Mouse (Mus musculus): Measurements from ENCODE around the gene Aak1.
"Not testable (repeated sequence)": the region's sequence is repeated elsewhere in the genome, so short reads cannot be mapped to it uniquely, and the experiment has no call there.

The Aak1 gene

GRCm38 (mm10) chr6:87018874-87019273, 169.6 kb downstream of the Aak1 start:
- DNase-seq (ENCODE audit: low read depth, low spot score), result no peak

GRCm38 (mm10) chr6:87021791-87022190, 172.5 kb downstream of the Aak1 start:
- DNase-seq (ENCODE audit: low read depth, low spot score), result no peak

GRCm38 (mm10) chr6:87026980-87027379, 177.7 kb downstream of the Aak1 start:
- DNase-seq (ENCODE audit: low read depth, low spot score), result no peak

DNA sequence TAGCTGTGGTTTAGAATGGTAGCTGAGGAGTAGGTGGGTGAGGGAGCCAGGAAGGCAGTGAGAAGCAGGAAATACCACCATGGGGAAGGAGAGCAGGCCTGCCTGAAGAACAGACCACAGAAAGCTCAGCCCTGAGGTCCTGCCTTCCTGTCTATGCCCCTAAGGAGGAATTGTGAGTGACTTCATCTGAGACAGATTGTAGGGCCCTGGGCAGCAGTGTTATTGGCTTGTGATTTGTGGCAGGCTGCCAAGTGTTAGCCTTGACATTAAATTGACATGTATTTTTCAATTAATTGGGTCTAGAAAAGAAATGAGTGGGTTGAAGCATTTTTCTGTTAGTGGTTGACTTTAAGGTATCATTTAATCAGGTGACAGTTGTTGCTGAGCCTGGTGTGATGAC, 179.6 kb downstream of the Aak1 start:
- no peak for DNase-seq (ENCODE audit: low read depth, low spot score)

GRCm38 (mm10) chr6:87031310-87031709, 182.0 kb downstream of the Aak1 start:
- not testable (repeated sequence) for DNase-seq (ENCODE audit: low read depth, low spot score)

DNA sequence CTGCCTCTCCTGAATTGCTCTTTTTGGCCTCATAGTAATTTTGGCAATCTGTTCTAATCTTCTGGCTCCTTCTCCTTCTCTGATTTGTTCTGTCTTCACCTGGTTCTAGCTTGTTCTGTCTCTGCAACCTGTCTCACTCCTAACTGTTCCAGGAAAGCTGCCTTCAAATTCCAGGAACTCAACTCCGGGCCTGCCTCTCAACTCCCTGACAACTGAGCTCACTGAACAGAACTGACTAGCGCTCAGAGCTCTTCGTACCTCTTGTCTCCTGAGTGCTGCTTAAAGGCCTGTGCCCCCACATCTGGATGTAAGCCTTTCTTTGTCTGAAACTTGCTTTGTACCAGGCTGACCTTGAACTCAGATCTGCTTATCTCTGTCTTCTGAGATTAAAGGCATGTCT, 183.1 kb downstream of the Aak1 start:
- no peak for DNase-seq (ENCODE audit: low read depth, low spot score)

GRCm38 (mm10) chr6:87034395-87034794, 185.1 kb downstream of the Aak1 start:
- no peak for DNase-seq (ENCODE audit: low read depth, low spot score)

GRCm38 (mm10) chr6:87037826-87038620, 188.7 kb downstream of the Aak1 start:
- no peak for DNase-seq (ENCODE audit: low read depth, low spot score)

DNA sequence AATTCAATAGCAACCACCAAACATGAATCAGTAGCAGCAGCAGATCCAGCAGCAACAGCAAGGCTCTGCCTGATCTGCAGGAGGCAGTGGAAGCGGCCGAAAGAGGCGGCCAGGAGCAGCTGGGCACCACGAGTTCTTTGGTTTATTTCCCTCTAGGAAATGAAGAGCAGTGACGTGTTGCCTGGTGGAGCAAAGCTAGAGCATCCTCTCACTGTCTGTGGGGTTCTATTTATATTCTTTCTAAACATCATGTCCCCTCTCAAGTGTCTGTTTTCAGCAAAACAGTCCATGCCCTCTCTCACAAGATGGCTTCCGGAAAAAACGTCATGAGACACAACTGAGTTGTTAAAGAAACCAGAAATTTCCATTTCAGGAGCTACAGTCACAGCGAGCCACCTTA, 189.8 kb downstream of the Aak1 start:
- no peak for DNase-seq (ENCODE audit: low read depth, low spot score)

DNA sequence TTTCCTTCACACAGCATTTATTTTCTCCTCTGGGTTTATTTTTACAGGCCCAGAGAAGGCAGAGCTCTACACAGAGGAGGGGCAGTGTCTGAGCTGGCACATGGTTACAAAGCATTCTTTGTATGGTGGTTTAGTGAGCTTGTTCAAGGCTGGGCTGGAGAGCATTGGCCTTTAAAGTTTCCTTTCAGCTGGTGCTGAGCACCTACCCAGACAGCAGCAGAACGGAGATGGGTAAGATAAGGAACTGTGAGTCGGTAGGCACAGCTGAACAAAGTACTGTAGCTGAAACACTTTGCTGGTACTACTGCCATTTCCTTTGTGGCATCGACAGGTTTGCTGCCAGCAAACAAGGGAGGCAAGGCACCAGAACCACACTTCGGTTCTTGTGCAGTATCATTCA, 191.7 kb downstream of the Aak1 start:
- no peak for DNase-seq (ENCODE audit: low read depth, low spot score)

DNA sequence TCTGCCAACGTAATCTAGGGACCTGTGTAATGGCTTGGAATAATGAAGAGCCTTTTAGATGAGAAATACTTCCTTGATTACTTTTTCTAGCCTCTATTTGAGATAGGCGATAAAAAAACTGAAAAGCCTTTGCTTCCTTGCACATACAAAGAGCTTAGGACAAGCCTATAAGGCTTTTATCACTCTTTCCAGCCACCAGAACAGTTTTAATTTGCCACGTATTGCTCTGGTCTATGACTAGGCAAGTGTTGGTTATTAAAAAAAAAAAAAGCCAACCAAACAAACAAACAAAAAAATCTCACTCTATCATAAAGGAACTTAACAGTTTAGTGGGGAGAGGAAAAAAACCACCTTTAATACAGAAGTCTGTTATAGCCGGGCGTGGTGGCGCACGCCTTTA, 192.1 kb downstream of the Aak1 start:
- no peak for DNase-seq (ENCODE audit: low read depth, low spot score)

DNA sequence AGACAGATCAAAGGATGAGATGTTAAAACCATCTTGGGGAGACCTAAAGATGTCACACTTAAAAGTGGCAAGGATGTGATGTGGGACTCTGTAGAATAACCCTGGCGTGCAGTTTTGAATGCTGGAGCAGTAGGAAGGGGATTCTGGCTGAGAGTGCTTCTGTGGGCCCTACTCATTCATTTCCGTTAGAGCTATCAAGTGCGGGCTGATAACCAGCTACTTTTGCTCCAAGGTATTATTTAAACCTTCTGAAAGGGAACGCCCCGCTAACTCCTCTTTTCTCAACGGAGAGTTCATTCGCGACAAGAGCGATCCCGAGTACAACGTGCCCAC, 192.7 kb downstream of the Aak1 start:
- no peak for DNase-seq (ENCODE audit: low read depth, low spot score)

- DNase-seq (ENCODE audit: low read depth, low spot score), result peak; percentile 83
Observed at GRCm38 (mm10) chr6:87042337-87043130, 193.2 kb downstream of the Aak1 start, which contains the start of gene Gfpt1. Gfpt1 (plus strand) TSS chr6:87042846.

GRCm38 (mm10) chr6:87043131-87043516, 193.8 kb downstream of the Aak1 start:
- no peak for DNase-seq (ENCODE audit: low read depth, low spot score)

- DNase-seq (ENCODE audit: low read depth, low spot score), result no peak
Observed at GRCm38 (mm10) chr6:87044895-87045294, 195.6 kb downstream of the Aak1 start.

DNA sequence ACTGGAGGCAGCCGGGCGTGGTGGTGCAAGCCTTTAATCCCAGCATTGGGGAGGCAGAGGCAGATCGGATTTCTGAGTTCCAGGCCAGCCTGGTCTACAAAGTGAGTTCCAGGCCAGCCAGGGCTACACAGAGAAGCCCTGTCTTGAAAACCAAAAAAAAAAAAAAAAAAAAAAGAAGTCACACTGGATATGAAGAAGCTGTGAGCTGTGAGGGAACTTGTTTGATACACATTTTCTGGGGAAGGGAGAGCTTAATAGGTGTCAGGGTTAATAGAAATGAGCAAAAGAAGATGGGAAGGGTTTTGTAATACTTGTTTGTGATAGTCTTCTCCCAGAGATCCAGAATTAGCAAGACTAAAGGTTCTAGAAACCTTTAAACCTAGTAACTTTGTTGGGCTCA, 196.2 kb downstream of the Aak1 start:
- DNase-seq (ENCODE audit: low read depth, low spot score), result no peak

- not testable (repeated sequence) for DNase-seq (ENCODE audit: low read depth, low spot score)
Observed at GRCm38 (mm10) chr6:87048712-87049111, 199.4 kb downstream of the Aak1 start.

DNA sequence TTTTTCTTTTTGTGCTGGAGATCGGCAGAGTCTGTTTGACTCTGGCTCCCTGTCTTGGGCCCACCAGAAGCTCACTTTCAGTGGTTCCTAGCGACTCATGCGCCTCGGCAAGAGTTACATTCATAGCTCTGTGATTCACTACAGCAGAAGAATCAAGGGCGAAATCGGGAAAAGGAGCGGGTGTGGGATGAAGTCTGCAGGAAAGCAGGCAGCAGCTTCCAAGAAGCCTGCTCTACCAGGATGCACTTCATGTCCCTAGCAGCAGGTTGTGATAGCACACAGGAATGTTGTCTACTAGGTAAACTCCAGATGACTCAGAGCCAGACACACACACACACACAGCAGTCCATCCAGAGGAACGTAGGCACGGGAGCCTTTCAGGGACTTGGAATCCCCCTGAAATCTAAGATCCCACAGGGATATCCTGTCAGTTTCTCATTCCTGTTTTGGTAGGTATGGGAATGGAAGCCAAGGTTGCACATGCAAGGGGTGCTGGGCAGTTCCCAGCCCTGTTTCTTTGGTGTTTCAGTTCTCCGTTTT, 202.6 kb downstream of the Aak1 start:
- no peak for DNase-seq (ENCODE audit: low read depth, low spot score)

All from brain, embryonic 18.5 days (tissue).